Mouse (Mus musculus): ENCODE measurements around the gene Ptpn12.

GRCm38 (mm10) chr5:20942523-20942922 lies 113.2 kb downstream of the Ptpn12 start:
- TF ChIP-seq CTCF (IDR thresholded peaks at IDR 0.05; ENCODE audit: low read depth) (no peak), EP300 (IDR thresholded peaks at IDR 0.05; ENCODE audit: low read depth) (no peak)

All from heart, postnatal 0 days (tissue).